Mouse (Mus musculus) myocyte (in vitro differentiated cells): ENCODE results near the gene Tomm40l. TPM values are rescaled to one million over a fixed set of nuclear protein-coding genes. Genes with fewer than 3 reads are reported as not detected.

Experiments
- H3K27me3 ChIP-seq: one replicate; pipeline ENCODE4 v1.6.1; 2011; ENCODE audit not compliant: control insufficient read depth, insufficient read depth, insufficient read length
- H3K36me3 ChIP-seq: one replicate; pipeline ENCODE4 v1.6.1; 2011; ENCODE audit not compliant: control insufficient read depth, insufficient read depth
- H3K4me2 ChIP-seq: one replicate; pipeline ENCODE4 v1.6.1; 2011; ENCODE audit warnings: low read depth, control low read depth
- H3K4me3 ChIP-seq: one replicate; pipeline ENCODE4 v1.5.1; 2011; ENCODE audit warnings: mild to moderate bottlenecking, control low read depth, moderate library complexity
- H3K79me2 ChIP-seq: one replicate; pipeline ENCODE4 v1.6.1; 2011; ENCODE audit not compliant: control insufficient read depth, insufficient read depth
- H3ac ChIP-seq: one replicate; pipeline ENCODE4 v1.6.1; 2011; ENCODE audit not compliant: control insufficient read depth, insufficient read length
- CEBPB ChIP-seq: IDR thresholded peaks from 2 replicates; pipeline ENCODE4 v1.6.1; 2011; ENCODE audit warnings: mild to moderate bottlenecking, moderate library complexity; ENCODE audit not compliant: poor library complexity, insufficient read depth, severe bottlenecking
- E2F4 ChIP-seq: IDR thresholded peaks from one replicate; pipeline ENCODE4 v1.6.1; 2011; ENCODE audit warnings: mild to moderate bottlenecking, control low read depth, moderate library complexity; ENCODE audit not compliant: insufficient read depth
- MAX ChIP-seq: IDR thresholded peaks from one replicate; pipeline ENCODE4 v1.6.1; 2011; ENCODE audit warnings: low read depth, mild to moderate bottlenecking, control low read depth
- MYOG ChIP-seq, 3 experiments: IDR thresholded peaks; one replicate each; pipeline ENCODE4 v1.6.1; 2011; ENCODE audit warnings: control low read depth in 2 of 3, low read depth in 2 of 3, mild to moderate bottlenecking in 2 of 3; ENCODE audit not compliant: insufficient read length in 2 of 3, control insufficient read depth in 1 of 3, insufficient read depth in 1 of 3
- POLR2AphosphoS2 ChIP-seq: IDR thresholded peaks from one replicate; pipeline ENCODE4 v1.6.1; 2011; ENCODE audit warnings: low read depth, control low read depth; ENCODE audit not compliant: insufficient read length
- REST ChIP-seq: IDR thresholded peaks from one replicate; pipeline ENCODE4 v1.6.1; 2011; ENCODE audit warnings: mild to moderate bottlenecking, control low read depth, moderate library complexity; ENCODE audit not compliant: insufficient read depth, insufficient read length
- TCF12 ChIP-seq: IDR thresholded peaks from one replicate; pipeline ENCODE4 v1.6.1; 2011; ENCODE audit warnings: mild to moderate bottlenecking, control low read depth; ENCODE audit not compliant: poor library complexity, insufficient read depth, severe bottlenecking
- TCF3 ChIP-seq: IDR thresholded peaks from one replicate; pipeline ENCODE4 v1.6.1; 2011; ENCODE audit warnings: low read depth, control low read depth; ENCODE audit not compliant: insufficient read length
- USF1 ChIP-seq: IDR thresholded peaks from one replicate; pipeline ENCODE4 v1.6.1; 2011; ENCODE audit warnings: low read depth, mild to moderate bottlenecking, control low read depth, moderate library complexity
- polyA plus RNA-seq: library from polyadenylated mRNA; unstranded; fragments of >200 nt; fragmentation: generic; extraction: Trizol; gene quantifications from one replicate; pipeline ENCODE4 v1.2.1, GENCODE M21; 2012; ENCODE audit warnings: missing spikeins

Gene Tomm40l
- polyA plus RNA-seq, 1 experiment, result 49.4 TPM

DNA sequence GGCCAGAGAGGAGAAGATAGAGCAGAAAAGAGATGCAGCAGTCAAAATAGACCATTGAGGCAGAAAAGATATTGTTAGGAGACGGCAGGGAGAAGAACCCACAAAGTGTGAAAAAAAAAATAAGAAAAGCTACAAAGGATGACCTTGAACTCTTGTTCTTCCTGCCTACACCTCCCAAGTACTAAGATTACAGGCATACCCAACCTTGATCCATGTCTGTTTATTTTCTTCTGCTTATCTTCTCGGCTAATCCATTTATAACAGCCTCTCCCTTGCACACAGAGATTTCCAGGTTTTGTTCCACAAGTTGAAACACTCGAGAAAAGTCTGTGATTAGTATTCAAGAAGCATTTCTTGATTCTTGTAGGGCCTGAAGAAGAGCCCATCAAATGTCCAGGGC, 52.4 kb downstream of the Tomm40l start:
- TF ChIP-seq POLR2AphosphoS2, result no peak
- TF ChIP-seq REST, result no peak
- TF ChIP-seq CEBPB, result no peak
- TF ChIP-seq USF1, result no peak
- TF ChIP-seq TCF12, result no peak
- no peak for TF ChIP-seq TCF3
- TF ChIP-seq E2F4, result no peak
- TF ChIP-seq MYOG (IDR thresholded peaks at IDR 0.05; ENCODE audit: control insufficient read depth in 1 of 3, insufficient read depth in 1 of 3, insufficient read length in 2 of 3, low read depth in 2 of 3), result no peak
- TF ChIP-seq MAX, result no peak
- no peaks in the 10 kb centered on the region for H3K79me2 ChIP-seq
- no peak overlapping the region for H3ac ChIP-seq
- no peaks in the 10 kb centered on the region for H3K27me3 ChIP-seq
- no peak overlapping the region for H3K4me2 ChIP-seq
- no peak overlapping the region for H3K4me3 ChIP-seq
- H3K36me3 ChIP-seq, result no peaks in the 10 kb centered on the region

DNA sequence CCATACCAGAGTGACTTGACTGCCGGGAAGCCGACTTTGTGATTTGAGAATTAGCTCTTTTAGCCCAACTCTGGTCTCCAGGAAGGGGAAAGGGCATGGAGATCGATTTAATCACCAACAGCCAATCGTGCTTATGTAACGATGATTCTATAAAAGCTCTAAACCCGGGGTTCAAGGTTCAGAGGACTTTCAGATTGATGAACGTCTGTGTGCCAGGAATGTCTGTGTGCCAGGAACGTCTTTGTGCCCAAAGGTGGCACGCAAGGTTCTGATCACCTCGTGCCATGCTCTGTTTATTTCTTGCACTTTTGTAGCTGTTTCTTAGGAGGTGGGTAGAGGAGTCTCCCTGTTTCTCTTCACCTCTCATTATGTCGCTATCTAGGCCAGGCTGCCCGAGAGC, 53.4 kb downstream of the Tomm40l start:
- Histone ChIP-seq H3K79me2 (no peaks in the 10 kb centered on the region), H3K4me2 (no peak overlapping the region), H3K36me3 (no peaks in the 10 kb centered on the region), H3K27me3 (no peaks in the 10 kb centered on the region), H3ac (no peak overlapping the region), H3K4me3 (no peak overlapping the region)
- TF ChIP-seq MYOG (IDR thresholded peaks at IDR 0.05; ENCODE audit: control insufficient read depth in 1 of 3, insufficient read depth in 1 of 3, insufficient read length in 2 of 3, low read depth in 2 of 3) (no peak), USF1 (no peak), E2F4 (no peak), MAX (no peak)

Other genes with a start within 250 kb of the Tomm40l start
- gene Fcgr2b, start 246.0 kb downstream of the Tomm40l start, polyA plus RNA-seq, result 0.11 TPM
- gene Fcgr4, start 203.6 kb downstream of the Tomm40l start, polyA plus RNA-seq, result 2.1 TPM
- gene Fcgr3, start 157.6 kb downstream of the Tomm40l start, polyA plus RNA-seq, result 0.05 TPM
- 2.2 TPM for gene Cfap126, start 108.6 kb downstream of the Tomm40l start, polyA plus RNA-seq
- gene Sdhc, start 71.9 kb downstream of the Tomm40l start, polyA plus RNA-seq, result 169 TPM
- gene Mpz, start 71.8 kb downstream of the Tomm40l start, polyA plus RNA-seq, result 0.11 TPM
- 0.05 TPM for gene Pcp4l1, start 26.2 kb downstream of the Tomm40l start, polyA plus RNA-seq
- 0.06 TPM for gene Nr1i3, start 8.5 kb downstream of the Tomm40l start, polyA plus RNA-seq
- gene Apoa2, start 2.5 kb upstream of the Tomm40l start, polyA plus RNA-seq, result not detected
- not detected for gene Fcer1g, start 11.9 kb upstream of the Tomm40l start, polyA plus RNA-seq
- gene Adamts4, start 27.9 kb upstream of the Tomm40l start, polyA plus RNA-seq, result 15.0 TPM
- gene Ndufs2, start 28.9 kb upstream of the Tomm40l start, polyA plus RNA-seq, result 409 TPM
- gene B4galt3, start 47.8 kb upstream of the Tomm40l start, polyA plus RNA-seq, result 19.3 TPM
- 11.7 TPM for gene Ppox, start 58.7 kb upstream of the Tomm40l start, polyA plus RNA-seq
- 21.0 TPM for gene Usp21, start 65.5 kb upstream of the Tomm40l start, polyA plus RNA-seq
- gene Ufc1, start 72.5 kb upstream of the Tomm40l start, polyA plus RNA-seq, result 116 TPM
- gene Dedd, start 106.6 kb upstream of the Tomm40l start, polyA plus RNA-seq, result 59.9 TPM
- 31.8 TPM for gene Nit1, start 123.1 kb upstream of the Tomm40l start, polyA plus RNA-seq
- 111 TPM for gene Pfdn2, start 123.2 kb upstream of the Tomm40l start, polyA plus RNA-seq
- not detected for gene Klhdc9, start 138.3 kb upstream of the Tomm40l start, polyA plus RNA-seq
- 0.08 TPM for gene Nectin4, start 147.6 kb upstream of the Tomm40l start, polyA plus RNA-seq
- 0.02 TPM for gene Arhgap30, start 166.4 kb upstream of the Tomm40l start, polyA plus RNA-seq
- 106 TPM for gene Usf1, start 188.8 kb upstream of the Tomm40l start, polyA plus RNA-seq
- 0.41 TPM for gene Tstd1, start 196.4 kb upstream of the Tomm40l start, polyA plus RNA-seq
- 24.2 TPM for gene F11r, start 215.0 kb upstream of the Tomm40l start, polyA plus RNA-seq